In the genomic region with DNA sequence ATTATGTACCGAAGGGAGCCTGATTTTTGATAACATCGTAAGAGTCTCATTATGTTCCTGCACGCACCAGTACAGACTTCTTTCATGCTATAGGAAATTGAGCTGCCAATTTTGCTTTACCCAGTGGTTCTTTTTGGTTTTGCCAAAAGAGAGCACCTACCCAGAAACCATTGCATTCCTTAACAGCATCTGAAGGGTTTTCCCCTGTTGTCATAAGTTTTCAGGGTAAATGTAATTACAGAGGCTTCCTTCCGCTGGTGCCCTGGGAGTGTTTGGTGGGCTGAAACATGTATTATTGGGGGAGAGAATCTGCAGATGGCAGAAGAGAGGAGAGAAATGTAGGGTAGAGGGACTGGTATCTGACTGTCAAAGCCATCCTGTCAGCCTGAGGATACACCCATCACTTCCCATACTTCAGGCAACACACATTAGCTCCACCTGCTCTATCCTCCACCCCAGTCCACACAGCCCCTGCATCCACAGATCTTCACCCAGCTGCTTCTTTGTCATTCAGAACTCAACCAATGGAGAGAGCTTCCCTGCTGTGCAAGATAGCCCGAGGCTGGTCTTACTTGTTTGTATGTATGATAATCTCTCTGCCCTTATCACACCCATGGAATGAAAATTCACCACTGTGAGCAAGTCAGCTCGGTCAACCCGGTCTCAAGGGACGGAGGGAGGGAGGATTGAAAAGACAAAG, we compare ENCODE assay signal across 18 mouse cellular contexts.
DNase-seq lines count a peak whose midpoint lies in the region; ATAC-seq lines count a peak whose summit lies in the region.
"Had no signal": no experiment of that assay in that cellular context is flagged by ENCODE, and none has a peak within 500 bp of the region (broad histone marks: within the 10 kb centered on the region; RNA-seq: fewer than 3 reads in every experiment).

No protein-coding gene starts in this region.

- H3K9ac ChIP-seq in midbrain, embryonic 16.5 days (ENCODE audit: low read depth, low read length): no peak overlapping the region
- H3K9ac ChIP-seq in hindbrain, embryonic 13.5 days: no peak overlapping the region
- no peak overlapping the region for H3K9ac ChIP-seq in neural tube, embryonic 13.5 days
- H3K9ac ChIP-seq: embryonic facial prominence, embryonic 13.5 days; liver, postnatal 0 days had no signal

- peaks cover 5% of the 10 kb centered on the region; the same call in 1 of the 2 replicates for H3K9me3 ChIP-seq in midbrain, embryonic 10.5 days (replicated peaks)
- no peaks in the 10 kb centered on the region for H3K9me3 ChIP-seq in midbrain, embryonic 16.5 days (replicated peaks; ENCODE audit: control insufficient read depth, low read length, poor library complexity, severe bottlenecking)
- H3K9me3 ChIP-seq in hindbrain, embryonic 13.5 days: peaks cover 2% of the 10 kb centered on the region; the same call in 1 of the 2 replicates
- H3K9me3 ChIP-seq in neural tube, embryonic 13.5 days: no peaks in the 10 kb centered on the region

- H3K4me1 ChIP-seq in midbrain, embryonic 10.5 days: peaks cover 14% of the 10 kb centered on the region
- no peaks in the 10 kb centered on the region; the same call in 1 of the 2 replicates for H3K4me1 ChIP-seq in midbrain, embryonic 16.5 days (ENCODE audit: control insufficient read depth, insufficient read depth, low read length)
- peaks cover 12% of the 10 kb centered on the region; the same call in 1 of the 2 replicates for H3K4me1 ChIP-seq in hindbrain, embryonic 13.5 days (replicated peaks)
- H3K4me1 ChIP-seq in neural tube, embryonic 13.5 days (replicated peaks): peaks cover 8% of the 10 kb centered on the region; the same call in 1 of the 2 replicates

- no peak overlapping the region for H3K4me2 ChIP-seq in midbrain, embryonic 16.5 days (ENCODE audit: low read length)
- no peak overlapping the region for H3K4me2 ChIP-seq in hindbrain, embryonic 13.5 days
- no peak overlapping the region for H3K4me2 ChIP-seq in neural tube, embryonic 13.5 days
- H3K4me2 ChIP-seq: embryonic facial prominence, embryonic 13.5 days had no signal

- DNase-seq in midbrain, embryonic 10.5 days (ENCODE audit: low spot score): no peak
- peak; percentile 40 for DNase-seq in MN1 (ENCODE audit: low spot score)
- no peak for DNase-seq in urinary bladder, postnatal 36 days (ENCODE audit: low spot score in 2 of 2)
- DNase-seq in embryo, embryonic 11 days: no peak
- no peak for DNase-seq in left cerebral cortex, postnatal 36 days (ENCODE audit: low spot score in 2 of 2)
- DNase-seq: cerebellum, postnatal 36 days; gastrocnemius, postnatal 10 days; kidney, adult 9 months; kidney, postnatal 36 days; layer of hippocampus, adult 9-11 months; liver, postnatal 0 days; lung, postnatal 14 days; thymus, postnatal 36 days had no signal

- H3K27me3 ChIP-seq in midbrain, embryonic 10.5 days (ENCODE audit: low read depth, poor library complexity, severe bottlenecking): no peaks in the 10 kb centered on the region
- no peaks in the 10 kb centered on the region for H3K27me3 ChIP-seq in midbrain, embryonic 16.5 days (ENCODE audit: control insufficient read depth, insufficient read depth, low read depth, low read length)
- no peaks in the 10 kb centered on the region for H3K27me3 ChIP-seq in hindbrain, embryonic 13.5 days
- no peaks in the 10 kb centered on the region for H3K27me3 ChIP-seq in neural tube, embryonic 13.5 days
- H3K27me3 ChIP-seq: embryonic facial prominence, embryonic 13.5 days; megakaryocyte, embryonic 14.5 days had no signal

- WGBS in midbrain, embryonic 10.5 days: 62% methylated on average over 8 of the region's 8 CpGs
- 48% methylated on average over 8 of the region's 8 CpGs for WGBS in midbrain, embryonic 16.5 days
- 62% methylated on average over 8 of the region's 8 CpGs for WGBS in hindbrain, embryonic 13.5 days
- 57% methylated on average over 8 of the region's 8 CpGs for WGBS in neural tube, embryonic 13.5 days

- no peak for ATAC-seq in midbrain, embryonic 16.5 days
- peak; percentile 43 for ATAC-seq in hindbrain, embryonic 13.5 days (ENCODE audit: low FRiP score)
- ATAC-seq in neural tube, embryonic 13.5 days (ENCODE audit: low read depth): 0 out of 2 replicates have a peak, but pooled peaks have one; percentile 40
- ATAC-seq: liver, postnatal 0 days had no signal

- H3K36me3 ChIP-seq in midbrain, embryonic 10.5 days: no peaks in the 10 kb centered on the region
- no peaks in the 10 kb centered on the region for H3K36me3 ChIP-seq in midbrain, embryonic 16.5 days (ENCODE audit: control insufficient read depth, insufficient read depth, low read length)
- H3K36me3 ChIP-seq in hindbrain, embryonic 13.5 days: no peaks in the 10 kb centered on the region
- H3K36me3 ChIP-seq in neural tube, embryonic 13.5 days: no peaks in the 10 kb centered on the region
- H3K36me3 ChIP-seq: embryonic facial prominence, embryonic 13.5 days had no signal

- H3K27ac ChIP-seq in midbrain, embryonic 10.5 days (replicated peaks): peak overlapping the region; percentile 68; the same call in 1 of the 2 replicates
- no peak overlapping the region for H3K27ac ChIP-seq in midbrain, embryonic 16.5 days (ENCODE audit: low read length)
- H3K27ac ChIP-seq in hindbrain, embryonic 13.5 days: no peak overlapping the region
- no peak overlapping the region for H3K27ac ChIP-seq in neural tube, embryonic 13.5 days (replicated peaks)
- H3K27ac ChIP-seq: embryonic facial prominence, embryonic 13.5 days had no signal

- intact Hi-C loops in left cerebral cortex, postnatal 36 days (cut with DNase I): no loop called here

- H3K4me3 ChIP-seq in midbrain, embryonic 10.5 days: no peak overlapping the region
- H3K4me3 ChIP-seq in midbrain, embryonic 16.5 days (ENCODE audit: low read depth, low read length): no peak overlapping the region
- no peak overlapping the region for H3K4me3 ChIP-seq in hindbrain, embryonic 13.5 days
- H3K4me3 ChIP-seq in neural tube, embryonic 13.5 days: no peak overlapping the region
- H3K4me3 ChIP-seq: embryonic facial prominence, embryonic 13.5 days had no signal
